25 mouse cellular contexts compared by ENCODE assay signal in genomic region chr2:17970662-17971061, GRCm38 (mm10). TPM values are rescaled to one million over a fixed set of nuclear protein-coding genes. Genes with fewer than 3 reads are reported as not detected.
"Had no signal": no experiment of that assay in that cellular context is flagged by ENCODE, and none has a peak within 500 bp of the region (broad histone marks: within the 10 kb centered on the region; RNA-seq: fewer than 3 reads in every experiment).

No protein-coding gene starts in this region.

- H3K27ac ChIP-seq: limb, embryonic 10.5 days; limb, embryonic 13.5 days; liver, embryonic 12.5 days; liver, embryonic 15.5 days; lung, embryonic 15.5 days; midbrain, embryonic 12.5 days; stomach, postnatal 0 days had no signal

- H3K4me1 ChIP-seq: liver, embryonic 12.5 days; liver, embryonic 15.5 days; megakaryocyte, embryonic 14.5 days had no signal

- DNase-seq: kidney, adult 8-10 months; kidney, postnatal 14 days; kidney, postnatal 4 days; liver; lung, adult 18-20 months; lung, postnatal 10 days; right cerebral cortex, adult 18-20 months; right cerebral cortex, postnatal 14 days; right cerebral cortex, postnatal 4 days; thymus, adult 2 months; thymus, postnatal 14 days; thymus, postnatal 4 days had no signal

- H3K9me3 ChIP-seq: limb, embryonic 10.5 days; limb, embryonic 13.5 days; liver, embryonic 12.5 days; liver, embryonic 15.5 days; lung, embryonic 15.5 days; megakaryocyte, embryonic 14.5 days; midbrain, embryonic 12.5 days had no signal

- ATAC-seq: liver, embryonic 12.5 days had no signal

- H3K4me3 ChIP-seq: limb, embryonic 10.5 days; limb, embryonic 13.5 days; liver, embryonic 12.5 days; liver, embryonic 15.5 days; lung, embryonic 15.5 days; megakaryocyte, embryonic 14.5 days; midbrain, embryonic 12.5 days had no signal

- H3K27me3 ChIP-seq: limb, embryonic 13.5 days; liver, embryonic 12.5 days; liver, embryonic 15.5 days; lung, embryonic 15.5 days; midbrain, embryonic 12.5 days had no signal

- H3K9ac ChIP-seq: limb, embryonic 13.5 days; liver, embryonic 12.5 days; liver, embryonic 15.5 days; lung, embryonic 15.5 days; midbrain, embryonic 12.5 days had no signal

- H3K4me2 ChIP-seq: limb, embryonic 13.5 days; liver, embryonic 12.5 days; liver, embryonic 15.5 days; lung, embryonic 15.5 days; midbrain, embryonic 12.5 days had no signal

- H3K36me3 ChIP-seq: limb, embryonic 10.5 days; limb, embryonic 13.5 days; liver, embryonic 12.5 days; liver, embryonic 15.5 days; lung, embryonic 15.5 days; midbrain, embryonic 12.5 days had no signal

RNA-seq across cellular contexts. Expression of gene H2al2a, which starts 26.1 kb away (rescaled TPM):
- polyA plus RNA-seq: kidney, embryonic 16.5 days; limb, embryonic 10.5 days; limb, embryonic 13.5 days; liver, embryonic 12.5 days; liver, embryonic 15.5 days; lung, embryonic 15.5 days; midbrain, embryonic 12.5 days; midbrain, postnatal 0 days; neural tube, embryonic 11.5 days; neural tube, embryonic 14.5 days; stomach, embryonic 14.5 days; stomach, postnatal 0 days; thymus, adult 2 months had no signal
